Mouse (Mus musculus): ENCODE data around the gene Mrtfa.
A peak's percentile ranks its signal among the peaks of the same experiment; 100 is the strongest.

Gene Mrtfa

DNA sequence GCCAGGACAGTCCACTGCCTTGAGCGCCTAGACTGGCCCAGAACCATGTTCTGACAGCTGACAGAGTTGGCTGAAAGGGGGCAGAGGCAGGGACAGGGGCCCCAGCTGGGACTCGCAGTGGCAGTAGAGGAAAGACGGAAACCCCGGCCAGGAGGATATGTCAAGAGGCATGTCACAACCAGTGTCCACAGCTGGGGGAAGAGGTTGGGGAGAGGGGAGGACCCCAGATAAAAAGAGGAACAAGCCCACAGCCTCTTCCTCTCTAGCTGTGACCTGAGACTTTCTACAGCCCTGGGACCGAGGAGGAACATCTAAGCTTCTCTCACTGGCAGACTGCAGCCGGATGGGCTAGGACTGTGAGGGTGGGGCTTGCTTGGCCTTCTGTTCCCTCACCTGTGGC is 169.2 kb downstream of the Mrtfa start:
- no peak for DNase-seq

DNA sequence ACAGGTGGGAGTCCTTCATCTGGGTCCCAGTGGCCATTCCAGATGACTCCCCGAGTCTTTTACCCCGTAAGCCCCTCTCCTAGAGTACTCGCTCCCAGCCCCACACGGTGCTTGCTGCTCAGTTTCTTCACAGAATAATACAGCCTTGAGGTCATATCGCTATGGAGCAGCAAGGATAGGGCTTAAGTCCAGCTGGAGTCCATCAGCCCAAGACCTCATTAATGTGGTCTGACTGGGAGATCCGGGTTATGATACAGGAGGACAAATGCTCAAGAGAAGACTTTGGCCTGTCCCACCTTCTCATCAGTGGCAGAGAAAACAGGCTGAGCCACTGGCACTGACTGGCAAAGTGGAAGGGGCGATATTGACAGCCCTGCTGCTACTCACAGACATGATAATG is 173.2 kb downstream of the Mrtfa start:
- DNase-seq = no peak

DNA sequence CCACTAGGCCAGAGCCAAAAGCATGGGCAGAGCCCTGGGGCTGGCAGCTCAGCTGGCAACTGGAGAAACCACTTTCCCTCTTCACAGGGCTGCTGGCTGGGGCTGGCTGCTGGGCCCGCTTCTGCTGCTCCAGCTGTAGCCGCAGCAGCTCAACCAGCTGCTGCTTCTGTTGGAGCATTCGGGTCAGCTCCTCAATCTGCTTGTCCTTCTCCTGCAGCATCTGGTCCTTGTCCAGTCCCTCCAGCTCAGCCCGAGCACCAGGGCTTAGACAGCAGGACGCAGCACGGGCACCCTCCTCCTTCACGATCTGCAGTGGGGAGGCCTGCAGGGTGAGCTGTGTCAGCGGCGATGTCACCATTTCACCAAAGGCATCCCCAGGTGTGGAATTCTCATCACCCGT is 174.1 kb downstream of the Mrtfa start:
- no peak for DNase-seq

DNA sequence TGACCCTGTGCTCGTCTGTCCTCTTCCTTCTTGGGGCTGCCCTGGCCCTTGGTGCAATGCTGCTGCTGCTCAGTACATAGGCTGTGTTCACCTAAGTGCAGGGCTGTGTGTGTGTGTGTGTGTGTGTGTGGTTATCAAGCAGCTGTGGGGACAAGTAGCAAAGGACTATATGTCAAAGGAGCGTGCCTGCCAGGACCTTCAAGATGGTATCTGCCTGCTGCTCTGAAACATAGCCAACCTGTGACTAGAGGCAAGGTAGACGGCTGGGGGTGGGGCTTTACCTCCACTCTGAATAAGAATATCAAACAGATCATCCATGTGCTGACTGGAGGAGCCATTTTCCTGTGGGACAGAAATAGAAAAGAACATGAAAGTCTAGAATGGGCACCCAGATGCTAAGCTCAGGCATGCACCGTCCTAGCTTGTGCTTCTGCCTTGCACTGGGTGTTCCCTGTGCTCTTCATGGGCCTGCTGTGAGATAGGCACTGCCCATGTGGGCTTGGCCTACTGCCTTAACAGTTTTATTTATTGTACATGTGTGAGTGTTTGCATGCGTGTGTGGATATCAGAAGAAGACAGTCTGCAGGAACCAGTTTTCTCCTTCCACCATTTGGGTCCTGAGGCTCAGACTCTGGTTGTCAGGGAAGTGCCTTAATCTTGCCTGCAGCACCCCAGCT is 175.4 kb downstream of the Mrtfa start:
- no peak for DNase-seq

DNA sequence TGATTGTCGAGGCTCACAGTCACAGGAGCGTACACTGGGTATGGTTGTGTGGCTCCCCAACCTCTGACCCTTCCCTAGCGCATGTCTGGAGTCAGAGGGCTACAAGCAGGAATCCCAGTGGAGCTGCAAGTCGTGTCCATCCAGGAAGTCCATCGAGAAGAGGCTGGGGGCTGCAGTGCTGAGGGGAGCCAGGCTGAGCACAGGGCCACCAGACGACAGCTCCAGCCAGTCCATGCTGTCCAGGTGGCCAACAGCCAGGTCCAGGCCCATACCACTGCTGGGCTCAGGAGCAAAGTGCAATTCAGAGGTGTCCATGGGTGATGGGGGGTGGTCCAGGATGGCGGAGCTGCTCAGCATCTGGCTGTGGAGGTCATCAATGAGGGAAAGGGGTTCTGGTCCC is 177.4 kb downstream of the Mrtfa start:
- no peak for DNase-seq

DNA sequence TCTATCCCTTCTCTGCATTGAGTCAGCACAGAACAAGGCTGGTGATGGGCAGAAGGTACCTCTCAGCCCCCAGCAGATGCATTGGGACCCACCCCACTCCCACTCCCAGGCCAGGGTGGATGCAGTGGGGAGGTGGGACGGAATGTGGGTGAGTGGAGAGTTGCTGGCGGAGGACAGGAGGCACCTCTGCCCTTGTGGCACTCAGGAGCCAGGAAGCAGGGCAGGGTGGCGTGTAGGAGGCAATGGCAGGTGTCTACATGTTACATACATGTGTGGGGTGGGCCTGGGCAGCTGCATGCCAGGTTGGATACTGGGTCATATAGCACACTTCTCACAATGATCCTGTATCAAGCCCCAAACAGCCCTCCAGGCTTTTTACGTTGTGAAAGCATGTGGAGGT is 178.2 kb downstream of the Mrtfa start:
- DNase-seq = no peak

DNA sequence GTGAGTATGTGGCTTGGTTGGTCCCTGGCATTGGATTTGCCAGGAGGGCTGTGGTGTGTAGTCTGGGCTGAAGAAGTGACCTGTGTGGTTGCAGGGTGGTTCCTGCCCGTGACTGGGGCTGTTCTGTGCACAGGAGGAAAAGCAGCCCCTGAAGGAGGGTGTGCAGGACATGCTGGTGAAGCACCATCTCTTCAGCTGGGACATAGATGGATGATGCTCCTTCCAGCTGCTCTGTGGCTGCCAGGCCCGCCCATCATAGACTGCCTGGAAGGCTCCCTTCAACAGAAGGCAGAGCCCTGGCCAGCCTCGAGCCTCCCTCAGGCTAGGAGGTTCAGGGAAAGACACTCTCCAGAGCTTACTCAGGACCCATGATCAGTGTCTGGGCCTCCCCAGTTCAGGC is 179.0 kb downstream of the Mrtfa start:
- DNase-seq = no peak

DNA sequence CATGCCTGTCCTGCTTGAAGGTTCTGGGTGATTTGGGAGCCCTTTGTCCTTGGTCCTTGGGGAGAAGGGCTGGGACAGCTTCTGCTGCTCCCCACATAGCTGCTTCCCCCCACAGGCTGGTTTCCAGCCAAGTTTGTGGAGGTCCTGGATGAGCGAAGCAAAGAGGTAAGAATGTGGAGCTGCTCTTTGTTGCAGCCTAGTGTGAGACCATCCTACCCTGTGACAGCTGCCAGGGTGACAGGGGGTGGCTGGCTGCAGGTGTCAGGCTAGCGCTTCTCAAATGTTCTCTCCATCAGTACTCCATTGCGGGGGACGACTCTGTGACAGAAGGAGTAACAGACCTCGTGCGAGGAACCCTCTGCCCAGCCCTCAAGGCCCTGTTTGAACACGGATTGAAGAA is 180.4 kb downstream of the Mrtfa start:
- DNase-seq = peak; percentile 46 to 58

DNA sequence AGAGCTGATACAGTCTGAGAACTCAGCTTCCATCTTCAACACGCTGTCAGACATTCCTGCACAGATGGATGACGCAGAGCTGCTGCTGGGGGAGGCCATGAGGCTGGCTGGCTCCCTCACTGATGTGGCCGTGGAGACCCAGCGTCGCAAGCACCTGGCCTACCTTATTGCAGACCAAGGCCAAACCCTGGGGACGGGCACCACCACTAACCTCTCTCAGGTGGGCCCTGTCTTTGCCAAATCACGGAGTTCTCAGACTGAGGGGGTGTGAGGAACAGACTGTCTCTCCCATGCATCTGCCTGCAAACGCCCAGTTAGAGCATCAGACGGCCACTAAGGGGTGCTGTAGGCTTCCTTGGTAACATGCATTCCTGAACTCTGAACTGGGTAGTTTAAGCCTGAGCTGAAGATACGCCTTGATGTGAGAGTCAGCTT is 181.9 kb downstream of the Mrtfa start:
- peak in 1 of 2 experiments; percentile 42 for DNase-seq

DNA sequence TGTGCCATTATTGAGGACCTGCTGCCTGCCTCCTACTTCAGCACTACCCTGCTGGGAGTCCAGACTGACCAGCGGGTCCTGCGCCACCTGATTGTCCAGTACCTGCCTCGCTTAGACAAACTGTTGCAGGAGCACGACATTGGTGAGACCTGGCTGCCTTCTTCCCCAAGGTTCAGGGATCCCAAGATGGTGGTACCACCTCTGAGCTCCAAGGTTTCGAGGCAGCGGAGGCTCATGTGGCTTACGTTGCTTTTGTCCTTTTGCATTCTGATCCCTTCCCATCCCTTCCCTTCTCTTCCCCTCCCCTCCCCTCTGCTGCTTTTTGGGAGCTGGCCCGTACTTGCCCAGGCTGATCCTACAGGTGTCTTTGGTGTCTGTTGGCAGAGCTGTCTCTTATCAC is 182.7 kb downstream of the Mrtfa start:
- DNase-seq = no peak

DNA sequence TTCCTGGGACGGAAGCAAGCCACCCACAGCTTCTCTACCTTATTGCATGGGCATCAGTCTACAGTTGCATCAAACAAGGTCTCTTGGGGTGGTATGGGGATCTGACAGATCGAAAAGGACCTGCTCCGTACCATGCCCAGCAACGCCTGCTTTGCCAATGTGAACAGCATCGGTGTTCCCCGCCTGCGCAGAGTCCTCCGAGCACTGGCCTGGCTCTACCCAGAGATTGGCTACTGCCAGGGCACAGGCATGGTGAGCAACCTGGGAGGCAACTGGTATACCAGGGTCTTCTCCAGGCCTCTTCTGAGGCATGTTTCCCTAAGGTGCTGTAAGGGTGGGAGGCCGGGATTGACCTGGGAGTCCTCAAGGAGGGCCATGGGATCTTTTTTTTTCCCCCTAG is 183.2 kb downstream of the Mrtfa start:
- DNase-seq = no peak

DNA sequence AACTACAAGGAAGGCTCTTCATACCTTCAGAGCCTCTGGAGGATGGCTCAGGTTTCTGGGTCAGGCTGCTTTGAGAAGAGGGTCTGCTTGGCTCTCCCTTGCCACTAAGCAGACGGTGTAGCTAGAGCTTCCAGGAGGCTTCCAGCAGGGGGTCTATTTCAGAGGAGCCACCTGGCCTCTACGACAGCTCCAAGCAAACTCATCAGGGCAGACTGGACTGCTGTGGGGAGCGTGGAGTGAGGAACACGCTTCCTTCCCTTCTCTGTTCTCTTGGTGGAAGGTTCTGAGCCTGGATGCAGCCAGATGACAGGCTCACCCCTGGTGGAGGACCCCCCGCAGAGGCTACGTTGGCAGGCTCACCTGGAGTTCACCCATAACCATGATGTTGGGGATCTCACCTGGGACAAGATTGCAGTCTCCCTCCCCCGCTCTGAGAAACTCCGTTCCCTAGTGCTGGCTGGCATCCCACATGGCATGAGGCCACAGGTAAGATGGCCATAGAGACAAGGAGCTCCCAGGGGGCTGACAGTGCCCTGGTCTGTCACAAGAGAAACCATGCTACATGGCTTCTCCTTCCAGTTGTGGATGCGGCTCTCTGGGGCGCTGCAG is 184.3 kb downstream of the Mrtfa start:
- peak; percentile 66 to 78 for DNase-seq

DNA sequence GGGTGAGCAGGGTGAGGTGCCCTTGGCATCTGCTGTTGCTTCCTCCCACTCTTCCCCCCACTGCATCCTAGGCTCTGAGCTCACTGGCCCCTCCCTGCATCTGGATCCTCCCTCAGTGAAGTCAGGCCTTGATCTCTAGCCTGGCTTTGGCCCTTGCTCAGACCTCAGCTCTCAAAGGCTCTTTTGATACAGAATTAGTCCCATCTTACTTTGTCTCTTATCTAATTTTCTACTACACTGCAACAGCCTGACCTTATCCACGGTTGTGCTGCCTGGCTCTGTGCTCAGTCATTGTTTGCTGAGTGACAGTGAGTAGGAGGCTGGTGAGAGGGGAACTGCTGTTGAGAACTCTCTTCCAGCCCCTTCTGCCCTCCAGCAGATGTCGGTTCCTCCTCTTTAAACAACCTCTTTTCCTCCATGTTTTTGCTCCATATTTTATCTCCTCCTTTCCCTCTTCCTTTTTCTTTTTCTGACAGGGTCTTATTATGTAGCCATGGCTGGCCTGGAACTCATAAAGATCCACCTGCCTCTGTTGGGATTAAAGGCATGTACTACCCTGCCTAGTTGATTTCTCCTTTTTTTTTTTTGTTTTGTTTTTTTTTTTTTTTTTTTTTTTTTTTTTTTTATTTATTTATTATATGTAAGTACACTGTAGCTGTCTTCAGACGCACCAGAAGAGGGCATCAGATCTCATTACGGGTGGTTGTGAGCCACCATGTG is 190.0 kb downstream of the Mrtfa start:
- no peak for DNase-seq

DNA sequence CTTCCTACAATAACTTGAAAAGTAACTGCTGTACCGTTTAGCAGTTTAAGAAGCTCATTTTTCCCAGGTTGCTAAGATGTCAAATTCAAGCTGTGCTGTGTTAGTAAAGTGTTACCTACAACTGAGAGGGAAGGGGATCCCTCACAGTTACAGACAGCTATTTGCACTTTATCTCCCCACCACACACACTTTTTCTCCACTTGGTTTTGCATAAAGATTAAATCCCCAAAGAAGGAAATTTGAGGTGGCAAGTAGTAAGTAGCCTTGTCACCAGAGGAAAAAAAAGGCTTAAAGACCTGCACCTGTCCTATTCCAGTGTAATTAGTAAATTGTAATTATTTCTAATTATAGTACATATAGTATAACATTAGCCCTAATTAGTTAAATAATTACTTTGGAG is 193.5 kb downstream of the Mrtfa start:
- no peak for DNase-seq

DNA sequence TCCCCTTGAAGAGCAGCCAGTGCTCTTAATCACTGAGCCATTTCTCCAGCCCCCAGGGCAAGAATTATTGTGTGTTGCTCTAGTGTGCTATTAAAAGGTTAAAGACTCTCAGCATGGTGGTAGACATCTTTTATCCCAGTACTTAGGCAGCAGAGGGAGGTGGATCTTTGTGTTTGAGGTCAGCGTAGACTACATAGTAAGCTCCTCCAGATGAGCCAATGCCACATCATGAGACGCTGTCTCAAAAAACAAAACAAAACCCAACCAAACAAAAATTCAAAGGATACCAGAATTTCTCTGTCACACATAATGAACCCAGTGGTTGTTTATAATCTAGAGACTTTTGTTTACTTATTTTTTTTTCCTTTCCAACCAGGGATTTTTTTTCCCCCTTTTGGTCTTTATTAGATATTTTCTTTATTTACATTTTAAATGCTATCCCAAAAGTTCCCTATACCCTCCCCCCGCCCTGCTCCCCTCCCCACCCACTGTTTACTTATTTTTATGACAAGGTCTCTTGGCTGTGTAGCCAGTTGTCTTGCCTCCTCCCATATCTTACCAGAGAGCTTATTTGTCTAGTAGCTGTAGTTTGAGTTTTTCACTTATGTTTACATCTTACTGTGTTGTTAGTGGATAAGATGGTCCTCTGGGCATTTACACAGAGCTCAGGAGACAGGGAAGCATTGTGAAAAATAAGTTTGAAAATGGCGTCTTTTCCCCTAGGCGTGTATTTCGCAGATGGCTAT is 194.3 kb downstream of the Mrtfa start:
- no peak for DNase-seq

DNA sequence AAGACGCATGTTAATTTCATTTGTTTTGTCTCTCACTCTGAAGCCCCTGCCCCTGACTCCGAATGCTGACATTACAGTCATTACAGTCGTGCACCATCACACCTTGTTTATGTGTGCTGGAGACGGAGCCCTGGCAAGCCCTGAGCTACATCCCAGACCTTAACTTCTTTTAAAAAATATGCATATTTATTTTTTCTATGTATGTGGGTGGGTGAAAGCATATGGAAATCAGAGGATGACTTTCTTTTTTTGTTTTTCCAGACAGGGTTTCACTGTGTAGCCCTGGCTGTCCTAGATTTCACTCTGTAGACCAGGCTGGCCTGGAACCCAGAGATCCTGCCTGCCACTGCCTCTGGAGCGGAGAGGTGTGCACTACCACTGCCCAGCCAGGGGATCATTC is 195.6 kb downstream of the Mrtfa start:
- no peak for DNase-seq

DNA sequence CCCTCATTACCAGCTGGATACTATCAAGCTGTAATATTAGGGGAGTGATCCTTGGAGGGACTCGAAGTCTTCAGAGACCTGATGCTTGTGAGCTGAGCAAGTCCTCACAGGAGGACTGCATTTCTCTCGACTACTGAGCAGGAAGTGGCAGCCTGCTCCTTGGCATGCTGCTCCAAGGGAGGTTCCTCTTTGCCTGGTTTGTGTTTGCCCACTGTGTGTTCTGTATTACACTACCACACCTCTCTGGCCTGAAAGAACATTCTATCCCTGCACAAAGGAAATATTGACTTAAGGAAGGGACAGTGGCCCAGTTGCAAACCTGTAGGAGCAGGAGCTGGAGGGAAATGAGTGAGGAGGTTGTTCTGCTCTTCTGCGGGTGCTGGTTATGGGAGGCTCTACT is 200.8 kb downstream of the Mrtfa start:
- no peak for DNase-seq

DNA sequence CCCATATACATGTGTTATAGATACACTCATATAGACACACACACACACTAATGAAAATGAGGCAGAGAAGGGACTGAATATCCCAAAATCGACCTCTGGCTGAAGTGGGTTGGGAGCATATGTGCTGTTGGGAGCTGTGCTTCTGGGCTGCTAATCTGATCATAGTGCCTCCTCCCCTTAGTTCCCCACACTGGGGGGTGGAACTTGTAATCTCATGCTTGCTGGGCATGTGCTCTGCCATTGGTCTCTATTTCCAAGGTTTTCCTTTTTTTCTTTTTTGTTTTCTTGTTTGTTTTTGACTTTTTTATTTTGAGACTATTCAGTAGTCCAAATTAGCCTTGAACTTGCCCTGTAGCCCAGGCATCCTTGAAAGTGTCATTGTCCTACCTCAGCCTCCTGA is 202.2 kb downstream of the Mrtfa start:
- no peak for DNase-seq

DNA sequence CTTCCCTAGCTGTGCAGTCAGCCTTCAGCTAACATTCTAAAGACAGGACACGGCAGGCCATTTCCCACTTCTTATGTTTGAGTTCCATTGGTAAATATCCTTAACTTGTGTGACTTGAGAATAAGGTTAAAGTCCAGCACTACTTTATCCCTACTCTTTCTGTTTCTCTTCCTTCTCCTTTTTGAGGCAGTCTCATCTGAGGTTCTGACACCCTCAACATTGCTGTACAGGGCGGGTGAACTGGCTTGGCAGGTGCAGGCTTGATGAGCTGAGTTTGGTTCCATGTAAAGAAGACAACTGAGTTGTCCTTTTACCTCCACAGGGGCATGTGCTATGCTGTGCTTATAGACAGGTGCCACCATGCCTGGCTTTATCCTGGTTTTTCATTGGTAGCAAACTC is 207.3 kb downstream of the Mrtfa start:
- DNase-seq = no peak

DNA sequence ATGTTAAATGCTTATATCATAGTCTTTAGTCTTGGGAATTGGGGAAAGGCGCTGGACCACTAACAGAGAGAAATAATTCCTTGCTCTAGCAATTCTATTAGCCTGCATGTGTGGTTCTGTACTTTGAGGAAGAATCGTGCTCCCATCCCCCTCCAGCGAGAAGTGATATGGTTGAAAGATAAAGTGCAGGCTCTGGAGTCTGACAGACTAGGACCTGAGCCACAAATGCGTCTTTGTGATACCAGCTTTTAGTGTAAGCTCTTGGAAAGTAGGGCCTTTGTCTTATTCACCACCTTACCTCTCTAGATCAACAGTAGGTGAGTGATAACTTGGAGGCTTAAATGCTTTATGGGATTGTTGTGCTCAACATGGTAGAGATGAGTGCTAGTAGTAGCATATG is 209.4 kb downstream of the Mrtfa start:
- DNase-seq = no peak

DNA sequence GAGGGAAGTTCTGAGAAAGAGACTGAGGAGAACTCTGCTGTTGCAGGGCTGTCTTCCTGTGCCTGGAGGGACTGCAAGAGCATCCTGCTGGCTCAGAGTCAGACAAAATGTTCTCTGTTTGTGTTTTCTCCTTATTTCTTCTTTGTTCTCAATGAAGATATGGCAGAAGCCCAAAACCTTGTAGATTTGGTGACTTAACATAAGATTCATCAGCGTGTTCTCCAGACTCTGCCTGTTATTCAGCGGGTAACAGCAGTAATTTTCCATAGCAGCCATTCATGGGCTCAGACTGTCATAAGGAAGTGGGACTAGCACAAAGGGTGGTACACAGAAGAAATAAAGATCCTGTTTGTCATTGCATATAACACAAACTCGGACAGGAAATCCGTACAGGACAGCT is 210.9 kb downstream of the Mrtfa start:
- DNase-seq = no peak

DNA sequence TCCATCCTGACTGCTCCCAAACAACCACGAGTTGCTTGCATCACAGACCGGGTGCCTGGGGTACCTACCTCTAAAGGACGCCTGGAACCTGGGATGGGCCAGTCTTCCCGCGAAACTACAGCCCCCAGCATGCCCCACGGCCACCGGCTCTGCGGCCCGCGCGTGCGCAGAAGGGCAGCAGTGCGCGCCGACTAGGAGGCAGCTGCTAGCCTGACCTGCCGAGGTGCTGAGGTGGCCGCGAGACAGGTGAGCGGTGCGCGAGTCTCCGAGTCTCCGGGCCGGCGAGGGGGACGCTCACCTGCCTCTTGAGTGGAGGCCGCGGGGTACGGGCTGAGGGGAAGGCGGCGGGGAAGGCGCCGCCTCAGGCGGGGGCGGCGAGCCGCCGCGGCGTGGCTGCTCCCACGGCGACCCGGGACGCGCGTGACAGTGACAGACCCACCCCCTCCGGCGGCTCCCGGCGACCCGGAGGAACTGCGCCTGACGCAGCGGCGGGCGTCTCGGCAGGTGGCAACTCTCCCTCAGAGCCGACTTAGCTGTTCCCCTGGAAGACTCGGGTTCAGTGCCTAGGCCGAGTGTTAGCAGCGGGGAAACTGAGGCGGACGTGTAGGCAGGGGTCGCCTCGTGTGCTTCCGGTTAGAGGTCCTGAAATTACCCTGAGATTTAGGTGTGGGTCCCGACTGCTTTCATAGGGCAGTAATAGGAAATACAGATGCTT is 212.8 kb downstream of the Mrtfa start, which contains the start of gene Sgsm3:
Gene Sgsm3, plus strand, starts transcription at position 146 of the 715 bp plus-strand sequence.
- peak; percentile 92 to 94 for DNase-seq

DNA sequence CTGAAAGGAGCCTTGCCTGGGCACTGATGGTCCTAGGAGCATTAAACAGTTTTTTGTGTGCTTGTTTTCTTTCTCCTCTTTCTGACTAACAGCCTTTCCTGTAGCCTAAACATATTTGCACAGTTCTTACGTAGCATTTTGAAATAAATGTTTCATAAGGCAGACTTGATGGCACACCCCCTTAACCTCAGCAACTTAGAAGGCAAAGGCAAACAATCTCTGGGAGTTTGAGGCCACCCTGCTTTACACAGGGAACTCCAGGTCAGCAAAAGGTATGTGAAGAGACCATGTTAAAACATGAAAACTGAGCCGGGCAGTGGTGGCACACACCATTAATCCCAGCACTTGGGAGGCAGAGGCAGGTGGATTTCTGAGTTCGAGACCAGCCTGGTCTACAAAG is 214.9 kb downstream of the Mrtfa start:
- DNase-seq = no peak

Data from cerebellum, postnatal 14 days (tissue).